Mouse (Mus musculus): ENCODE measurements around the gene Lingo3.

DNA sequence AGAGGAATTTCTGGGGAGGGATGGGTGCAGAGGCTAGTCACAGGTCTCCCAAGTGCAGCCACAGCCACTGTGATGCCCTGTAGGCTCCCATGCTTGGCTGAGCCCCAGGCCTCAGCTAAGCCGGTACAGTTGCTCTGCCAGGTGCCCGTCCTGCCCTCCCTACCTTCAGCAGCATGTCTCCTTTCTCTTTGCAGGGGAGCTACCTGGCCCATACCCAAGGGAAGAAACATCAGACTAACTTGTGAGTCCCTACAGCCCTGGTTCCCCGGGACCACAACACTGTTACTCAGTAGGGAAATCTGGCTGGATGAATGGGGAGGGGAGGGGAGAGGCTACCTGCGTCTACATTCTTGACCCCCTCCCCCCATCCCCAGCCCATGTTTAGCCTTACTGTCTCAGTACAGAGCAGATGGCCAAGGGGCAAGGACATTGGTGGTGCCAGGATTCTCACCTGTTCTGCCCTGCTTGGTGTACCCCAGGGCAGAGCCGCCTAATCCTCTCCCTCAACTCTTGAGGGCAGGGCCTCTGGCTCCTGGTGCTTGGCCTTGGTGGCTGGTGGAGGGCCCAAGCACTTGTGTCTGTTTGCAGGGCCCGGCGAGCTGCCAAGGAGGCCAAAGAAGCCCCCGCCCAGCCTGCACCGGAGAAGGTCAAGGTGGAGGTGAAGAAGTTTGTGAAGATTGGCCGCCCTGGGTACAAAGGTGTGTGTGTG is 41.5 kb downstream of the Lingo3 start:
- TF ChIP-seq POLR2A (IDR thresholded peaks at IDR 0.05; ENCODE audit: borderline replicate concordance, extremely low read depth, low read depth, low read length), result no peak
- no peak for TF ChIP-seq CTCF (IDR thresholded peaks at IDR 0.05; ENCODE audit: insufficient read depth, low read length)
